Mouse (Mus musculus) embryonic fibroblast, embryonic 13.5 days (primary cell): Measurements from ENCODE around the gene Ttc39b.

Experiments
- CTCF ChIP-seq: IDR thresholded peaks from 2 replicates; pipeline ENCODE4 v1.5.1; 2011; ENCODE audit warnings: mild to moderate bottlenecking, control low read depth, low read length, moderate library complexity, borderline replicate concordance; ENCODE audit not compliant: insufficient read depth
- POLR2A ChIP-seq: IDR thresholded peaks from 2 replicates; pipeline ENCODE4 v1.6.1; 2011; ENCODE audit warnings: low read depth, mild to moderate bottlenecking, control low read depth, low read length, moderate library complexity

GRCm38 (mm10) chr4:83206416-83206802, 117.6 kb downstream of the Ttc39b start:
- TF ChIP-seq CTCF (no peak), POLR2A (no peak)
